25 mouse cellular contexts compared by ENCODE assay signal in genomic region chr5:5240121-5240520, GRCm38 (mm10).
"Had no signal": no experiment of that assay in that cellular context is flagged by ENCODE, and none has a peak within 500 bp of the region (broad histone marks: within the 10 kb centered on the region; RNA-seq: fewer than 3 reads in every experiment).

No protein-coding gene starts in this region.

- H3K36me3 ChIP-seq: intestine, embryonic 15.5 days had no signal

- H3K27ac ChIP-seq: gastrocnemius, adult 2 months; heart, embryonic 10.5 days; hindbrain, embryonic 10.5 days; hindbrain, embryonic 12.5 days; hindbrain, embryonic 14.5 days; intestine, embryonic 15.5 days; left cerebral cortex, adult 2 months; limb, embryonic 10.5 days; limb, embryonic 12.5 days had no signal

- H3K9ac ChIP-seq: heart, embryonic 12.5 days; hindbrain, embryonic 12.5 days; hindbrain, embryonic 14.5 days; intestine, embryonic 15.5 days; limb, embryonic 12.5 days had no signal

- H3K4me1 ChIP-seq: heart, embryonic 10.5 days; heart, embryonic 12.5 days; hindbrain, embryonic 10.5 days; hindbrain, embryonic 12.5 days; intestine, embryonic 15.5 days; limb, embryonic 10.5 days; limb, embryonic 12.5 days had no signal

- ATAC-seq: inflammation-experienced regulatory T-cells, adult 6 months; intestine, embryonic 15.5 days; intestine, postnatal 0 days had no signal

- H3K27me3 ChIP-seq: heart, embryonic 12.5 days; hindbrain, embryonic 12.5 days; intestine, embryonic 15.5 days; limb, embryonic 12.5 days had no signal

- H3K4me3 ChIP-seq: gastrocnemius, adult 2 months; heart, embryonic 10.5 days; heart, embryonic 12.5 days; hindbrain, embryonic 10.5 days; hindbrain, embryonic 12.5 days; intestine, embryonic 15.5 days; layer of hippocampus, adult 2 months; left cerebral cortex, adult 2 months; limb, embryonic 10.5 days; limb, embryonic 12.5 days had no signal

- H3K4me2 ChIP-seq: heart, embryonic 12.5 days; hindbrain, embryonic 12.5 days; hindbrain, embryonic 14.5 days; intestine, embryonic 15.5 days; limb, embryonic 12.5 days; liver, embryonic 11.5 days had no signal

- DNase-seq: gastrocnemius, adult 2 months; gastrocnemius, postnatal 10 days; gastrocnemius, postnatal 25 days; heart, adult 18-20 months; heart, postnatal 10 days; heart, postnatal 4 days; kidney, adult 18-20 months; kidney, adult 8-10 months; kidney, postnatal 10 days; kidney, postnatal 25 days; kidney, postnatal 4 days; liver had no signal

- H3K9me3 ChIP-seq: intestine, embryonic 15.5 days; limb, embryonic 10.5 days had no signal
